Comparison of ENCODE assay signal across 9 mouse cellular contexts in the genomic region with DNA sequence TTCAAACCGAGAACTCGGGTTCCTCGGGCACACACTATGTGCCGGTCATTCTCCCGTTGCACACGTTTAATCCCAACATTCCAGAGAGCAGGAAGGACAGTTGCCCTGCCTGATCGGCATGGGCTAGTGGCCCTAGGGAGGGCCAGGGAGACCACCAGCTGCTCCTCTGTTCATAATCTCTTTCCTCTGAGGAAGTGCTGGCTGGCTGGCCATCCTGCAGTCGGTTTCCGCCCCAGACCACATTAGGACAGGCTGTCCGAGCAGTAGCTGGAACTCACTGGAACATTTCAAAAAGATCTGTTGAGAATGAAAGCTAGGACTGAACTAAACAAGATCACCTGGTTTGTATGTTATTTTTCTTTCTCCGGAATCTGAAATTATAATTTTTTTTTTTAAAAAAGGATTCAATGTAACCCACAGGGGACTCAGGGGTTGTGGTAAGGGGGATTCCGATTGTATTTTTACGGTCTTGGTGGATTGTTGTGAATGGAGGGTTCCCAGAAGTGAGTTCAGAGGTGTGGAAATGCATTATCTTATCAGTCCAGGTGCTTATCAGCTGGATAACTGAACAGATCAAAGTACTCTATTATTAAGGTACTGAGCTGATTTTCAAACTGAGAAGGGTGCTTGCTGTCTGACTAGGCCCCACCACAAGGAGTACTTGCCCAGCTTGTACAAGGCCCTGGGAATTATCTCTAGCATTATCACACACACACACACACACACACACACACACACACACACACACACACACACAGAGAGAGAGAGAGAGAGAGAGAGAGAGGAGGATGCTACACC.
A peak's percentile ranks its signal among the peaks of the same experiment; 100 is the strongest.
DNase-seq lines count a peak whose midpoint lies in the region; ATAC-seq and TF ChIP-seq lines count a peak whose summit lies in the region.
"Had no signal": no experiment of that assay in that cellular context is flagged by ENCODE, and none has a peak within 500 bp of the region (broad histone marks: within the 10 kb centered on the region; RNA-seq: fewer than 3 reads in every experiment).

No protein-coding gene starts in this region.

- peak; percentile 59 for ATAC-seq in common myeloid progenitor, adult 5-6 weeks (replicated peaks; ENCODE audit: low read depth, poor library complexity, severe bottlenecking)
- no peak for ATAC-seq in kidney, postnatal 0 days (replicated peaks; ENCODE audit: low FRiP score, low read depth)
- no peak for ATAC-seq in cerebellum, adult (ENCODE audit: insufficient number of reproducible peaks, low FRiP score, low TSS enrichment)

- no peaks in the 10 kb centered on the region for H3K36me3 ChIP-seq in heart, adult 2 months (ENCODE audit: control insufficient read depth, insufficient read depth, low read length)
- H3K36me3 ChIP-seq in kidney, postnatal 0 days (ENCODE audit: insufficient read depth, low read length), result no peaks in the 10 kb centered on the region
- H3K36me3 ChIP-seq in thymus, adult 2 months (ENCODE audit: control insufficient read depth, insufficient read depth, low read length), result no peaks in the 10 kb centered on the region
- H3K36me3 ChIP-seq: hindbrain, embryonic 13.5 days had no signal

- H3K27me3 ChIP-seq in heart, adult 2 months (ENCODE audit: control insufficient read depth, insufficient read depth, low read length), result no peaks in the 10 kb centered on the region
- H3K27me3 ChIP-seq in kidney, postnatal 0 days (ENCODE audit: insufficient read depth, low read length), result no peaks in the 10 kb centered on the region
- no peaks in the 10 kb centered on the region for H3K27me3 ChIP-seq in thymus, adult 2 months (ENCODE audit: control insufficient read depth, insufficient read depth, low read length)
- H3K27me3 ChIP-seq: hindbrain, embryonic 13.5 days had no signal

- TF ChIP-seq CTCF in heart, adult 2 months (IDR thresholded peaks at IDR 0.05), result no peak
- TF ChIP-seq CTCF in kidney, postnatal 0 days (IDR thresholded peaks at IDR 0.05; ENCODE audit: low read depth), result no peak
- TF ChIP-seq CTCF in thymus, adult 2 months (IDR thresholded peaks at IDR 0.05; ENCODE audit: borderline replicate concordance, control insufficient read depth, extremely low read depth, insufficient read depth, low read length, poor library complexity), result no peak

- peak; percentile 91 for TF ChIP-seq EP300 in heart, adult 2 months (IDR thresholded peaks at IDR 0.05; ENCODE audit: insufficient read depth, low read depth, low read length)

- peaks cover 5% of the 10 kb centered on the region for H3K4me1 ChIP-seq in heart, adult 2 months (ENCODE audit: control insufficient read depth, insufficient read depth, low read length)
- peaks cover 13% of the 10 kb centered on the region for H3K4me1 ChIP-seq in kidney, postnatal 0 days (replicated peaks; ENCODE audit: insufficient read depth, low read length)
- H3K4me1 ChIP-seq in thymus, adult 2 months (replicated peaks; ENCODE audit: control insufficient read depth, insufficient read depth, low read length), result peaks cover 20% of the 10 kb centered on the region

- peak overlapping the region; percentile 18 for H3K4me3 ChIP-seq in heart, adult 2 months
- no peak overlapping the region for H3K4me3 ChIP-seq in kidney, postnatal 0 days (replicated peaks; ENCODE audit: low read depth, low read length)
- H3K4me3 ChIP-seq in thymus, adult 2 months (ENCODE audit: control insufficient read depth, insufficient read depth, low read length), result no peak overlapping the region
- H3K4me3 ChIP-seq: hindbrain, embryonic 13.5 days had no signal

- H3K4me2 ChIP-seq in kidney, postnatal 0 days (ENCODE audit: low read length), result no peak overlapping the region

- H3K79me2 ChIP-seq in heart, adult 2 months (replicated peaks; ENCODE audit: control insufficient read depth, insufficient read depth, low read length), result no peaks in the 10 kb centered on the region

- no peaks in the 10 kb centered on the region for H3K9me3 ChIP-seq in kidney, postnatal 0 days (replicated peaks; ENCODE audit: low read length)

- intact Hi-C loops in heart, adult 2 months (cut with DNase I), result loop anchor here (5.0 kb wide), 1 partner anchor 36 kb away; no protein-coding TSS in a partner anchor

- DNase-seq in heart, adult 2 months, result peak; percentile 56 to 57
- DNase-seq in kidney, postnatal 0 days (ENCODE audit: low spot score), result no peak
- peak; percentile 64 for DNase-seq in lung, postnatal 10 days
- DNase-seq in spleen, postnatal 36 days (ENCODE audit: low spot score in 2 of 2), result no peak
- DNase-seq in thymus, adult 2 months, result no peak
- DNase-seq: thymus, postnatal 14 days had no signal

- peak overlapping the region; percentile 33; the same call in 1 of the 2 replicates for H3K9ac ChIP-seq in heart, adult 2 months (ENCODE audit: low read depth, low read length)
- no peak overlapping the region for H3K9ac ChIP-seq in kidney, postnatal 0 days (ENCODE audit: low read depth, low read length)
- H3K9ac ChIP-seq: hindbrain, embryonic 13.5 days had no signal

- 38% methylated on average over 13 of the region's 13 CpGs for WGBS in heart, adult 2 months
- 66% methylated on average over 13 of the region's 13 CpGs for WGBS in kidney, postnatal 0 days
- WGBS in thymus, adult 2 months, result 20% methylated on average over 13 of the region's 13 CpGs

- H3K27ac ChIP-seq in heart, adult 2 months, result peak overlapping the region; percentile 80
- 0 out of 2 replicates have a peak overlapping the region, but pooled peaks have one; percentile 69 for H3K27ac ChIP-seq in kidney, postnatal 0 days
- no peak overlapping the region for H3K27ac ChIP-seq in thymus, adult 2 months (ENCODE audit: control insufficient read depth, insufficient read depth, low read length)
- H3K27ac ChIP-seq: hindbrain, embryonic 13.5 days had no signal

- peak; percentile 39; the same call in 1 of the 2 replicates for TF ChIP-seq POLR2A in heart, adult 2 months (IDR thresholded peaks at IDR 0.05; ENCODE audit: insufficient read depth, low read depth, low read length)
- TF ChIP-seq POLR2A in thymus, adult 2 months (IDR thresholded peaks at IDR 0.05; ENCODE audit: control insufficient read depth, extremely low read depth, insufficient read depth, low read length, poor library complexity), result no peak

Comparison
In these comparisons a context has a peak if more than half of its experiments do, and no peak if none do; other contexts are left out.
1. DNase-seq: peak in heart, adult 2 months (2 of 2) and lung, postnatal 10 days (single experiment); none in kidney, postnatal 0 days (single experiment), spleen, postnatal 36 days (0 of 2) and thymus, adult 2 months (single experiment).